Comparison of ENCODE assay signal across 8 mouse cellular contexts in the genomic region with DNA sequence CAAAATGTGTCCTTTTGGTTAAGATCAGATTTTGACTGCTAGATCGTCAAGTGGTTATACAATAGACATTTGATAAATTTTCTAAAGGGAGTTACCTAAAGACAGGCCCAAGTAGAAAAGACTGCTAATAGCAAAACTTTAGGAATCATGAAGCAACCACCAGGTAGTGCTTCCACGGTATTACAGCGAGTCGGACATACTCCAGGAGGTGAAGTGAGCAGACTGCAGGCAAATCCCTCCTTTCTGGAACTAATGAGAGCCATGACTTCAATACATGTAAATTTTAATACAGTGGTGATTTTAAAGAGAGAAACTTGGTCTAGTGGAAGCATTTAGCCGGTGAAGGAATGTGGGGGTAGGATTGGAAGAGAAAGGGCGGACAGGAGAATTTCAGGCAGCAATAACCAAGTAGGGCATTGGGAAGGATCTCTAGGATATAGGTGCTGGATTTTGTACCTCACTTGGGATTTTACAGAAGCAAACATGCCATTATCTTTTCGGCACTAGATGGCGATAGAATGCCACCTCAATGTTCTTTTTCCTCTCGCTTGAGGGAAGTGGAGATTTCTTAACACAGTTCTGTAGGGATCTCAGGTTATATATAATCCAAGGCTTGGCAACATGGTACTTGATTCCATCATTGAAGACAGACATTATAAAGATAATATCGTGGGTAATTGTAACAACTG. TPM values are rescaled to one million over a fixed set of nuclear protein-coding genes. Genes with fewer than 3 reads are reported as not detected.
A peak's percentile ranks its signal among the peaks of the same experiment; 100 is the strongest.
DNase-seq lines count a peak whose midpoint lies in the region; TF ChIP-seq lines count a peak whose summit lies in the region.

No protein-coding gene starts in this region.

- peak overlapping the region; percentile 74 for H3K27ac ChIP-seq in midbrain, embryonic 10.5 days (replicated peaks)
- H3K27ac ChIP-seq in small intestine, adult 2 months (ENCODE audit: insufficient read depth, low read depth, low read length), result no peak overlapping the region

- H3K9me3 ChIP-seq in midbrain, embryonic 10.5 days (replicated peaks), result no peaks in the 10 kb centered on the region

- peak; percentile 9 for DNase-seq in urinary bladder, postnatal 25 days (ENCODE audit: low spot score)
- no peak for DNase-seq in urinary bladder, postnatal 10 days (ENCODE audit: low spot score)
- peak; percentile 47 to 73 for DNase-seq in cerebellum, postnatal 25 days
- peak; percentile 20 to 64 for DNase-seq in frontal cortex, postnatal 25 days (ENCODE audit: low spot score in 2 of 2)
- peak; percentile 48 for DNase-seq in kidney, adult 11 months
- DNase-seq in left cerebral cortex, postnatal 36 days (ENCODE audit: low spot score in 2 of 2), result peak; percentile 46 to 75
- peak; percentile 53 for DNase-seq in midbrain, embryonic 10.5 days (ENCODE audit: low spot score)

- H3K4me1 ChIP-seq in midbrain, embryonic 10.5 days, result peaks cover 14% of the 10 kb centered on the region
- H3K4me1 ChIP-seq in small intestine, adult 2 months (ENCODE audit: control insufficient read depth, insufficient read depth, insufficient read length, low read length), result no peaks in the 10 kb centered on the region; the same call in 1 of the 2 replicates

- no peak for TF ChIP-seq CTCF in small intestine, adult 2 months (IDR thresholded peaks at IDR 0.05; ENCODE audit: extremely low read depth, insufficient read length, insufficient replicate concordance, low read depth, low read length)

- no peaks in the 10 kb centered on the region for H3K27me3 ChIP-seq in midbrain, embryonic 10.5 days (ENCODE audit: low read depth, poor library complexity, severe bottlenecking)
- no peaks in the 10 kb centered on the region; the same call in 1 of the 2 replicates for H3K27me3 ChIP-seq in small intestine, adult 2 months (ENCODE audit: control insufficient read depth, insufficient read depth, low read length)

- intact Hi-C loops in left cerebral cortex, postnatal 36 days (cut with DNase I), result loop anchor here (1.0 to 10.0 kb wide), 3 partner anchors 66 to 296 kb away; partner anchors contain the start of genes Abhd12, Entpd6 and Gins1

- no peak for TF ChIP-seq POLR2A in small intestine, adult 2 months (IDR thresholded peaks at IDR 0.05; ENCODE audit: low read depth, low read length)

- H3K4me3 ChIP-seq in midbrain, embryonic 10.5 days, result peak overlapping the region; percentile 90
- H3K4me3 ChIP-seq in small intestine, adult 2 months (ENCODE audit: low read depth, low read length), result peak overlapping the region; percentile 94

- 2% methylated on average over 10 of the region's 10 CpGs for WGBS in midbrain, embryonic 10.5 days
- 1% methylated on average over 10 of the region's 10 CpGs for WGBS in small intestine, adult 2 months

- no peaks in the 10 kb centered on the region for H3K36me3 ChIP-seq in midbrain, embryonic 10.5 days
- no peaks in the 10 kb centered on the region for H3K36me3 ChIP-seq in small intestine, adult 2 months (ENCODE audit: control insufficient read depth, insufficient read depth, low read length)

RNA-seq across cellular contexts. Expression of gene Apmap, which starts 0.6 kb away (rescaled TPM):
- 10 to 100 TPM; 46.2 to 62.4 TPM for total RNA-seq in left cerebral cortex, postnatal 36 days (2021)
- 35.6 and 38.6 TPM in 2 replicates for polyA plus RNA-seq in midbrain, embryonic 10.5 days (2016; fragmentation: Nextera tagmentation; extraction: Ambion mirVana)
- polyA plus RNA-seq in small intestine, adult 2 months (2012; rRNA removed), result 28.5 and 37.7 TPM in 2 replicates

RNA-seq across cellular contexts. Expression of gene Cst7, which starts 38.8 kb away (rescaled TPM):
- not detected for total RNA-seq in left cerebral cortex, postnatal 36 days (2021)
- 0.12 and 0.19 TPM in 2 replicates for polyA plus RNA-seq in midbrain, embryonic 10.5 days (2016; fragmentation: Nextera tagmentation; extraction: Ambion mirVana)
- 2.8 and 3.5 TPM in 2 replicates for polyA plus RNA-seq in small intestine, adult 2 months (2012; rRNA removed)

RNA-seq across cellular contexts. Expression of gene Acss1, which starts 59.3 kb away (rescaled TPM):
- total RNA-seq in left cerebral cortex, postnatal 36 days (2021), result 10 to 100 TPM; 18.1 to 18.5 TPM
- 9.2 and 20.5 TPM in 2 replicates for polyA plus RNA-seq in midbrain, embryonic 10.5 days (2016; fragmentation: Nextera tagmentation; extraction: Ambion mirVana)
- polyA plus RNA-seq in small intestine, adult 2 months (2012; rRNA removed), result 133 and 151 TPM in 2 replicates
